Mouse (Mus musculus) hindbrain, embryonic 12.5 days (tissue): ENCODE measurements at regions not wholly inside any gene's neighbourhood (a gene's known extent, or its start where the extent isn't known, plus 50 kb on each side); places are given as distances from the start of the nearest gene placed in this dataset.
"Not testable (repeated sequence)": the region's sequence is repeated elsewhere in the genome, so short reads cannot be mapped to it uniquely, and the experiment has no call there.

Experiments
- ATAC-seq: fragments of 200-750 bp; cut with Nextera tagmentation; 2 replicates; pipeline ENCODE4 v1.8.0; 2017; ENCODE audit warnings: moderate TSS enrichment; ENCODE audit not compliant: low FRiP score
- H3K27ac ChIP-seq: fragments of 300-500 bp; sonication (generic); 2 replicates; pipeline ENCODE4 v1.5.1; 2016; ENCODE audit warnings: mild to moderate bottlenecking
- H3K27me3 ChIP-seq: fragments of 300-500 bp; sonication (generic); 2 replicates; pipeline ENCODE4 v1.6.1; 2016; ENCODE audit warnings: mild to moderate bottlenecking
- H3K36me3 ChIP-seq: fragments of 300-500 bp; sonication (generic); 2 replicates; pipeline ENCODE4 v1.6.1; 2016; ENCODE audit warnings: mild to moderate bottlenecking
- H3K4me1 ChIP-seq: fragments of 300-500 bp; sonication (generic); 2 replicates; pipeline ENCODE4 v1.6.1; 2016
- H3K4me2 ChIP-seq: fragments of 300-500 bp; sonication (generic); replicated peaks from 2 replicates; pipeline ENCODE4 v1.6.1; 2016; ENCODE audit warnings: mild to moderate bottlenecking
- H3K4me3 ChIP-seq: fragments of 300-500 bp; sonication (generic); 2 replicates; pipeline ENCODE4 v1.5.1; 2016; ENCODE audit warnings: mild to moderate bottlenecking
- H3K9ac ChIP-seq: fragments of 300-500 bp; sonication (generic); 2 replicates; pipeline ENCODE4 v1.6.1; 2016; ENCODE audit warnings: mild to moderate bottlenecking, moderate library complexity
- H3K9me3 ChIP-seq: fragments of 300-500 bp; sonication (generic); replicated peaks from 2 replicates; pipeline ENCODE4 v1.6.1; 2016; ENCODE audit warnings: mild to moderate bottlenecking
- WGBS: fragments of 180-500 bp; shearing (Covaris S2); methylation state at CpG from one replicate; pipeline ENCODE4 v1.1.7; 2016; 5-methylcytosine and 5-hydroxymethylcytosine counted together

GRCm38 (mm10) chr13:72497521-72497920 is 131.1 kb upstream of the Irx2 start:
- no peaks in the 10 kb centered on the region for H3K27me3 ChIP-seq
- H3K4me3 ChIP-seq: no peak overlapping the region
- H3K9me3 ChIP-seq: no peaks in the 10 kb centered on the region
- H3K27ac ChIP-seq: no peak overlapping the region
- H3K4me1 ChIP-seq: peaks cover 8% of the 10 kb centered on the region
- no peak overlapping the region for H3K4me2 ChIP-seq
- H3K9ac ChIP-seq: no peak overlapping the region
- WGBS: 18% methylated on average over 10 of the region's 10 CpGs
- H3K36me3 ChIP-seq: no peaks in the 10 kb centered on the region
- peak; percentile 40; the same call in 1 of the 2 replicates for ATAC-seq

- 89% methylated on average over 4 of the region's 4 CpGs for WGBS
- H3K36me3 ChIP-seq: no peaks in the 10 kb centered on the region
- H3K9ac ChIP-seq: no peak overlapping the region
- no peak for ATAC-seq
- no peak overlapping the region for H3K4me2 ChIP-seq
- H3K4me1 ChIP-seq: no peaks in the 10 kb centered on the region
- H3K4me3 ChIP-seq: no peak overlapping the region
- no peaks in the 10 kb centered on the region for H3K27me3 ChIP-seq
- H3K27ac ChIP-seq: no peak overlapping the region
- H3K9me3 ChIP-seq: no peaks in the 10 kb centered on the region
Observed at GRCm38 (mm10) chr13:72505954-72506353, 122.7 kb upstream of the Irx2 start.

GRCm38 (mm10) chr13:72538633-72539032 is 90.0 kb upstream of the Irx2 start:
- Histone ChIP-seq H3K36me3 (no peaks in the 10 kb centered on the region), H3K27ac (no peak overlapping the region), H3K4me2 (no peak overlapping the region), H3K27me3 (no peaks in the 10 kb centered on the region), H3K4me3 (no peak overlapping the region), H3K4me1 (no peaks in the 10 kb centered on the region), H3K9me3 (no peaks in the 10 kb centered on the region), H3K9ac (no peak overlapping the region)
- 85% methylated on average over 4 of the region's 4 CpGs for WGBS
- ATAC-seq: no peak

- Histone ChIP-seq H3K27ac (no peak overlapping the region), H3K27me3 (0 out of 2 replicates have a peak, but pooled peaks cover 3% of the 10 kb centered on the region), H3K4me3 (no peak overlapping the region), H3K4me2 (no peak overlapping the region), H3K9me3 (no peaks in the 10 kb centered on the region), H3K36me3 (no peaks in the 10 kb centered on the region), H3K9ac (no peak overlapping the region), H3K4me1 (no peaks in the 10 kb centered on the region)
- ATAC-seq: no peak
- WGBS: 94% methylated on average over 3 of the region's 3 CpGs
Observed at GRCm38 (mm10) chr13:72541706-72542105, 86.9 kb upstream of the Irx2 start.

- H3K4me3 ChIP-seq: no peak overlapping the region
- H3K9ac ChIP-seq: no peak overlapping the region
- H3K27ac ChIP-seq: no peak overlapping the region
- WGBS: 71% methylated on average over 8 of the region's 8 CpGs
- ATAC-seq: no peak
- H3K4me2 ChIP-seq: no peak overlapping the region
- no peaks in the 10 kb centered on the region for H3K36me3 ChIP-seq
- no peaks in the 10 kb centered on the region for H3K27me3 ChIP-seq
- no peaks in the 10 kb centered on the region for H3K9me3 ChIP-seq
- no peaks in the 10 kb centered on the region for H3K4me1 ChIP-seq
Observed at GRCm38 (mm10) chr13:72557951-72558350, 70.7 kb upstream of the Irx2 start.

- Histone ChIP-seq H3K4me1 (no peaks in the 10 kb centered on the region), H3K9ac (no peak overlapping the region), H3K27me3 (no peaks in the 10 kb centered on the region), H3K4me2 (no peak overlapping the region), H3K4me3 (no peak overlapping the region), H3K9me3 (no peaks in the 10 kb centered on the region), H3K27ac (no peak overlapping the region), H3K36me3 (no peaks in the 10 kb centered on the region)
- ATAC-seq: no peak
- WGBS: 40% methylated on average over 7 of the region's 7 CpGs
Observed at GRCm38 (mm10) chr13:72571871-72572270, 56.7 kb upstream of the Irx2 start.

- H3K4me3 ChIP-seq: no peak overlapping the region
- no peak overlapping the region for H3K9ac ChIP-seq
- H3K4me1 ChIP-seq: no peaks in the 10 kb centered on the region
- H3K4me2 ChIP-seq: no peak overlapping the region
- no peak for ATAC-seq
- H3K27ac ChIP-seq: no peak overlapping the region
- H3K9me3 ChIP-seq: no peaks in the 10 kb centered on the region
- no peaks in the 10 kb centered on the region for H3K27me3 ChIP-seq
- no peaks in the 10 kb centered on the region for H3K36me3 ChIP-seq
- 57% methylated on average over 1 of the region's 1 CpGs for WGBS
Observed at GRCm38 (mm10) chr13:72572846-72573245, 55.8 kb upstream of the Irx2 start.

- H3K36me3 ChIP-seq, H3K4me3 ChIP-seq, H3K4me2 ChIP-seq, H3K9me3 ChIP-seq, H3K27ac ChIP-seq, ATAC-seq, H3K9ac ChIP-seq, H3K4me1 ChIP-seq, H3K27me3 ChIP-seq: not testable (repeated sequence)
- WGBS: 77% methylated on average over 4 of the region's 4 CpGs
Observed at GRCm38 (mm10) chr13:72574126-72574525, 54.5 kb upstream of the Irx2 start.

GRCm38 (mm10) chr13:72576485-72576884 is 52.1 kb upstream of the Irx2 start:
- no peak overlapping the region for H3K9ac ChIP-seq
- 30% methylated on average over 6 of the region's 6 CpGs for WGBS
- H3K4me1 ChIP-seq: no peaks in the 10 kb centered on the region
- H3K4me2 ChIP-seq: no peak overlapping the region
- no peaks in the 10 kb centered on the region for H3K27me3 ChIP-seq
- H3K36me3 ChIP-seq: no peaks in the 10 kb centered on the region
- peaks cover 7% of the 10 kb centered on the region for H3K9me3 ChIP-seq
- no peak overlapping the region; the same call in 1 of the 2 replicates for H3K27ac ChIP-seq
- ATAC-seq: no peak
- no peak overlapping the region for H3K4me3 ChIP-seq

- Histone ChIP-seq H3K9ac (no peak overlapping the region), H3K4me1 (no peaks in the 10 kb centered on the region), H3K4me3 (no peak overlapping the region), H3K9me3 (peaks cover 7% of the 10 kb centered on the region), H3K27ac (no peak overlapping the region), H3K27me3 (no peaks in the 10 kb centered on the region), H3K36me3 (no peaks in the 10 kb centered on the region), H3K4me2 (no peak overlapping the region)
- WGBS: 95% methylated on average over 3 of the region's 3 CpGs
- no peak for ATAC-seq
Observed at GRCm38 (mm10) chr13:72578416-72578815, 50.2 kb upstream of the Irx2 start.
